Mouse (Mus musculus) liver, postnatal 0 days (tissue): ENCODE measurements at regions not wholly inside any gene's neighbourhood (a gene's known extent, or its start where the extent isn't known, plus 50 kb on each side); places are given as distances from the start of the nearest gene placed in this dataset.

Experiments used
- CTCF ChIP-seq: sonication (generic); IDR thresholded peaks from 2 replicates; pipeline ENCODE4 v1.5.1; 2016; ENCODE audit warnings: antibody characterized with exemption, low read depth
- EP300 ChIP-seq: IDR thresholded peaks from 2 replicates; pipeline ENCODE4 v1.6.1; 2016; ENCODE audit warnings: antibody characterized with exemption, low read depth, mild to moderate bottlenecking

DNA sequence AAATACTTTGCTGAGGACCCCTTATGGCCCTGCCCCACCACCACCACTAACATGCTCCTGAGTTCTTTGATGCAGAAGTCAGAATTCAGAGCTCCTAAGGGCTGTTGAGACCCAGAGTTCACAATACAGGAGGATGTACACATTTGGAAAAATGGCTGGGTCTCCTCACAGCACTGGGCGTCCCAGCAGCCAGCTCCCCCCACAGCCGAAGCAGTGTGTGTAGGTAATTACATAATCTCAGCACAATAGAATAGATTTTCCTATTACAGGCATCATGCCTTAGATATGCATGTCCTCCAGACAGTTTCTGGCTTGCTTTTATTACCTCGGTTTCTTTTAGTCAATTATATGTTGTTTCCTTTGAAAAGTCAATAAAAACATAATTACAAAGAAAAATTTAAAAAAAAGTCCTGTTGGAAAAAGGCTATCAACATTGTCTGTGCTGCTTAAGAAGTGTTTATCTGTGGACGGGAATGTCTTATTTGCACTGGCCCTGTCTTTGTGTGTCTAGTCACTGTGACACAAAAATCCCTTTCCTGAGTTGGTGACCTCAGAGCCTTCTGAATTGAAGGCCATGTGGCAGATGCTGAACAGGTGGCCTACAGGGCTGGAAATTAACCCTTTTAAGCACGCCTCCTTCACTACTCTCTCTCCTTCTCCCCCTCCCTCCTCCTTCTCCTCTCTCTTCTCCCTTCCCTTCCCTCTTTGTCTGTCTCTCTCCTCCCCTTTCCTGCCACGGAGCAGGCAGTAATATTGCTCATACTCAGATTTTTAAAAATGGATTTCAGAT lies 339.9 kb upstream of the Gm10131 start:
- no peak for TF ChIP-seq CTCF
- no peak for TF ChIP-seq EP300
